Mouse (Mus musculus): ENCODE data around the gene Nova2.

GRCm38 (mm10) chr7:18987100-18987499 lies 61.4 kb downstream of the Nova2 start, which contains the start of gene Nanos2:
- TF ChIP-seq CTCF (IDR thresholded peaks at IDR 0.05; ENCODE audit: borderline replicate concordance, extremely low read depth, insufficient read depth, insufficient read length) (no peak), POLR2A (IDR thresholded peaks at IDR 0.05; ENCODE audit: borderline replicate concordance, extremely low read depth, insufficient read depth, insufficient read length, poor library complexity, severe bottlenecking) (no peak)
